Mouse (Mus musculus): ENCODE results near the gene BC035947. TPM values are rescaled to one million over a fixed set of nuclear protein-coding genes. Genes with fewer than 3 reads are reported as not detected.
A peak's percentile ranks its signal among the peaks of the same experiment; 100 is the strongest.

The BC035947 gene
- total RNA-seq, 1 experiment = 0.09 TPM

DNA sequence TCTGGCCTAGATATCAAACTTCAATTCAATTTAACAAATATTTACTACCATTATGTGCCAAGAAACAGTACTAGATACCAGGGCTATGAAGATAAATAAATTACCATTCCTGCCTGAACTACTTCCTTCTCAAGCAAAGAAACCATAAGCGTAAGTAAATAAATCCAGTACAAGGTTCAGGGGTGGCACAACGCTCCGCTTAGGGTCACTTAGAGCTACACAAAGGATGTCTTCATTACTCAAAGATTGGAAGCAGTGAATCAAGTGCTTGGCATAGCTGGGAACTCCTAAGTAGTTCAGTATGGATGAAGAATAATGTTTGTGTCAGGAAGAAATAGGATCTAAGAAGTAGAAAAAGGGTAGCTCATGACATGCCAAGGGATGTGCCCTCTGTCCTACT lies 28.5 kb downstream of the BC035947 start:
- Histone ChIP-seq H3K27ac (ENCODE audit: insufficient read depth, low read depth, low read length, poor library complexity, severe bottlenecking) (no peak overlapping the region), H3K4me1 (ENCODE audit: control insufficient read depth in 2 of 2, insufficient read depth in 2 of 2, low read length in 2 of 2, poor library complexity in 1 of 2) (peaks cover 0 to 2% of the 10 kb centered on the region in 2 experiments; a peak in 1 of 4 replicates), H3K4me3 (ENCODE audit: insufficient read depth in 1 of 2, low read depth in 1 of 2, low read length in 2 of 2, poor library complexity in 1 of 2, severe bottlenecking in 1 of 2) (no peak overlapping the region), H3K9ac (ENCODE audit: insufficient read depth, low read depth, low read length, poor library complexity, severe bottlenecking) (no peak overlapping the region), H3K36me3 (ENCODE audit: control insufficient read depth, insufficient read depth, low read length, poor library complexity, severe bottlenecking) (peaks cover 12% of the 10 kb centered on the region), H3K9me3 (ENCODE audit: control insufficient read depth, insufficient read depth, low read depth, low read length) (no peaks in the 10 kb centered on the region)
- no peak for TF ChIP-seq ZNF384 (IDR thresholded peaks at IDR 0.05; ENCODE audit: low read depth, low read length)
- no peak for TF ChIP-seq ZC3H11A (IDR thresholded peaks at IDR 0.05; ENCODE audit: borderline replicate concordance, low read depth, low read length)
- TF ChIP-seq CHD2 (IDR thresholded peaks at IDR 0.05; ENCODE audit: low read depth, low read length) = no peak
- no peak for TF ChIP-seq MAFK (IDR thresholded peaks at IDR 0.05; ENCODE audit: insufficient read depth, low read depth, low read length)
- no peak for TF ChIP-seq HCFC1 (IDR thresholded peaks at IDR 0.05; ENCODE audit: borderline replicate concordance, insufficient read depth, low read length)
- in situ Hi-C loops (cut with MboI; ENCODE audit: low sequenced_read_pairs in 2 of 2, unreplicated experiment in 2 of 2) = no loop called here
- DNase-seq (ENCODE audit: low read depth, low spot score) = no peak

DNA sequence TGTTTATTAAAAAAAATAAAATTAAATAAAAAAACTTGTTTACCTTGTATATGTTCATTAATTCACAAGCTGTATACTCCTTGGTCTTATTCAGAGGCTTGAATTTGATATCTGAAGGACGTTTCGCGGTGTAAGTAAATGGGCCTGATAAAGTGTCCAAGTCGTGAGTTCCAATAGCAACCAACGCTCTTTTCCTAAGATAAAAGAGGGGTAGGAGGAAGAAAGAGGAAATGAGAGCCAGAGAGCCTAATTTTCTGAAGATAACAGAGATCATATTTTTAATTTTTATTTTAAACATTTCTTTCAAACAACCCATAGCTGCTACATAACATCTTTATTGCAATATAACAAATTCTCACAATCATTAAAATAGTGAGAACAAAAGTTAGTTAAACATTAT lies 39.5 kb downstream of the BC035947 start:
- H3K36me3 ChIP-seq (ENCODE audit: control insufficient read depth, insufficient read depth, low read length, poor library complexity, severe bottlenecking) = peaks cover 21% of the 10 kb centered on the region
- no peaks in the 10 kb centered on the region for H3K4me1 ChIP-seq (ENCODE audit: control insufficient read depth in 2 of 2, insufficient read depth in 2 of 2, low read length in 2 of 2, poor library complexity in 1 of 2)
- H3K27ac ChIP-seq (ENCODE audit: insufficient read depth, low read depth, low read length, poor library complexity, severe bottlenecking) = no peak overlapping the region
- no peaks in the 10 kb centered on the region for H3K9me3 ChIP-seq (ENCODE audit: control insufficient read depth, insufficient read depth, low read depth, low read length)
- no peak overlapping the region for H3K9ac ChIP-seq (ENCODE audit: insufficient read depth, low read depth, low read length, poor library complexity, severe bottlenecking)
- in situ Hi-C loops (cut with MboI; ENCODE audit: low sequenced_read_pairs in 2 of 2, unreplicated experiment in 2 of 2) = no loop called here
- H3K4me3 ChIP-seq (ENCODE audit: insufficient read depth in 1 of 2, low read depth in 1 of 2, low read length in 2 of 2, poor library complexity in 1 of 2, severe bottlenecking in 1 of 2) = no peak overlapping the region
- DNase-seq (ENCODE audit: low read depth, low spot score) = no peak
- no peak for TF ChIP-seq ZC3H11A (IDR thresholded peaks at IDR 0.05; ENCODE audit: borderline replicate concordance, low read depth, low read length)

DNA sequence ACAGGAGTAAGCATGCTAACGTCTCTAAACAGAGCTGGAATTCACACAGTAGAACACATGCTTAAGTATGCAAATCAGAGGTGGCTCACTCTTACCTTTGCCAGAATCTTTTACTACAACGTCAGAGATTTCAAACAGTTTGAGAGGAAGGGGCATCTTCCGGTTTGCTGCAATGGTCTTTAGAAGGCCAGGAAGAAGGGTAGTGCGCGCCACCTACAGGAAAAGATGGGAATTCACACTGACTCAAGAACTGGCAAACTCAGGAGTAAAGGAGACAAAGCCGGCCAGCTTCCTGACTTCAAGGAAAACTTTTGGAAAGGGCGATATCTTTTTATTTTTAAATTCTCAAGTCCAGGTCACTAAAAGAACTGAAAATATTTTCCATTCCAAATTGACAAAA lies 57.3 kb downstream of the BC035947 start:
- DNase-seq (ENCODE audit: low read depth, low spot score) = peak; percentile 56
- Histone ChIP-seq H3K9ac (ENCODE audit: insufficient read depth, low read depth, low read length, poor library complexity, severe bottlenecking) (no peak overlapping the region), H3K4me1 (ENCODE audit: control insufficient read depth in 2 of 2, insufficient read depth in 2 of 2, low read length in 2 of 2, poor library complexity in 1 of 2) (no peaks in the 10 kb centered on the region), H3K27ac (ENCODE audit: insufficient read depth, low read depth, low read length, poor library complexity, severe bottlenecking) (no peak overlapping the region), H3K9me3 (ENCODE audit: control insufficient read depth, insufficient read depth, low read depth, low read length) (no peaks in the 10 kb centered on the region), H3K4me3 (ENCODE audit: insufficient read depth in 1 of 2, low read depth in 1 of 2, low read length in 2 of 2, poor library complexity in 1 of 2, severe bottlenecking in 1 of 2) (no peak overlapping the region), H3K36me3 (ENCODE audit: control insufficient read depth, insufficient read depth, low read length, poor library complexity, severe bottlenecking) (peaks cover 25% of the 10 kb centered on the region)
- no peak for TF ChIP-seq CHD2 (IDR thresholded peaks at IDR 0.05; ENCODE audit: low read depth, low read length)
- no peak for TF ChIP-seq ZNF384 (IDR thresholded peaks at IDR 0.05; ENCODE audit: low read depth, low read length)
- no peak for TF ChIP-seq HCFC1 (IDR thresholded peaks at IDR 0.05; ENCODE audit: borderline replicate concordance, insufficient read depth, low read length)
- no peak for TF ChIP-seq MAFK (IDR thresholded peaks at IDR 0.05; ENCODE audit: insufficient read depth, low read depth, low read length)
- no peak for TF ChIP-seq ZC3H11A (IDR thresholded peaks at IDR 0.05; ENCODE audit: borderline replicate concordance, low read depth, low read length)
- in situ Hi-C loops (cut with MboI; ENCODE audit: low sequenced_read_pairs in 2 of 2, unreplicated experiment in 2 of 2) = no loop called here

GRCm38 (mm10) chr1:78453886-78454285 lies 58.1 kb downstream of the BC035947 start:
- Histone ChIP-seq H3K36me3 (ENCODE audit: control insufficient read depth, insufficient read depth, low read length, poor library complexity, severe bottlenecking) (peaks cover 25% of the 10 kb centered on the region), H3K27ac (ENCODE audit: insufficient read depth, low read depth, low read length, poor library complexity, severe bottlenecking) (no peak overlapping the region), H3K4me1 (ENCODE audit: control insufficient read depth in 2 of 2, insufficient read depth in 2 of 2, low read length in 2 of 2, poor library complexity in 1 of 2) (no peaks in the 10 kb centered on the region), H3K9me3 (ENCODE audit: control insufficient read depth, insufficient read depth, low read depth, low read length) (no peaks in the 10 kb centered on the region), H3K4me3 (ENCODE audit: insufficient read depth in 1 of 2, low read depth in 1 of 2, low read length in 2 of 2, poor library complexity in 1 of 2, severe bottlenecking in 1 of 2) (no peak overlapping the region), H3K9ac (ENCODE audit: insufficient read depth, low read depth, low read length, poor library complexity, severe bottlenecking) (no peak overlapping the region)
- TF ChIP-seq MAFK (IDR thresholded peaks at IDR 0.05; ENCODE audit: insufficient read depth, low read depth, low read length) (no peak), ZC3H11A (IDR thresholded peaks at IDR 0.05; ENCODE audit: borderline replicate concordance, low read depth, low read length) (no peak), CHD2 (IDR thresholded peaks at IDR 0.05; ENCODE audit: low read depth, low read length) (no peak), HCFC1 (IDR thresholded peaks at IDR 0.05; ENCODE audit: borderline replicate concordance, insufficient read depth, low read length) (no peak)
- in situ Hi-C loops (cut with MboI; ENCODE audit: low sequenced_read_pairs in 2 of 2, unreplicated experiment in 2 of 2) = no loop called here
- no peak for DNase-seq (ENCODE audit: low read depth, low spot score)

GRCm38 (mm10) chr1:78452544-78452943 lies 59.4 kb downstream of the BC035947 start:
- Histone ChIP-seq H3K36me3 (ENCODE audit: control insufficient read depth, insufficient read depth, low read length, poor library complexity, severe bottlenecking) (peaks cover 26% of the 10 kb centered on the region), H3K27ac (ENCODE audit: insufficient read depth, low read depth, low read length, poor library complexity, severe bottlenecking) (no peak overlapping the region), H3K4me1 (ENCODE audit: control insufficient read depth in 2 of 2, insufficient read depth in 2 of 2, low read length in 2 of 2, poor library complexity in 1 of 2) (no peaks in the 10 kb centered on the region), H3K4me3 (ENCODE audit: insufficient read depth in 1 of 2, low read depth in 1 of 2, low read length in 2 of 2, poor library complexity in 1 of 2, severe bottlenecking in 1 of 2) (no peak overlapping the region), H3K9ac (ENCODE audit: insufficient read depth, low read depth, low read length, poor library complexity, severe bottlenecking) (no peak overlapping the region), H3K9me3 (ENCODE audit: control insufficient read depth, insufficient read depth, low read depth, low read length) (no peaks in the 10 kb centered on the region)
- no peak for DNase-seq (ENCODE audit: low read depth, low spot score)
- TF ChIP-seq MAFK (IDR thresholded peaks at IDR 0.05; ENCODE audit: insufficient read depth, low read depth, low read length) (no peak), ZNF384 (IDR thresholded peaks at IDR 0.05; ENCODE audit: low read depth, low read length) (no peak), ZC3H11A (IDR thresholded peaks at IDR 0.05; ENCODE audit: borderline replicate concordance, low read depth, low read length) (no peak), CHD2 (IDR thresholded peaks at IDR 0.05; ENCODE audit: low read depth, low read length) (no peak), HCFC1 (IDR thresholded peaks at IDR 0.05; ENCODE audit: borderline replicate concordance, insufficient read depth, low read length) (no peak)
- in situ Hi-C loops (cut with MboI; ENCODE audit: low sequenced_read_pairs in 2 of 2, unreplicated experiment in 2 of 2) = no loop called here

All from ES-E14 (cell line).